Mouse (Mus musculus) erythroblast, embryonic 14.5 days (primary cell): Measurements from ENCODE around the gene Ccdc171. TPM values are rescaled to one million over a fixed set of nuclear protein-coding genes. Genes with fewer than 3 reads are reported as not detected.
"Not testable (repeated sequence)": the region's sequence is repeated elsewhere in the genome, so short reads cannot be mapped to it uniquely, and the experiment has no call there.

Experiments
- H3K27me3 ChIP-seq: 2 replicates; pipeline ENCODE4 v1.6.1; 2012; ENCODE audit warnings: inconsistent platforms; ENCODE audit not compliant: control insufficient read depth
- H3K36me3 ChIP-seq: 2 replicates; pipeline ENCODE4 v1.6.1; 2012; ENCODE audit warnings: mild to moderate bottlenecking, inconsistent platforms; ENCODE audit not compliant: control insufficient read depth
- H3K4me1 ChIP-seq: 2 replicates; pipeline ENCODE4 v1.6.1; 2012; ENCODE audit warnings: inconsistent platforms; ENCODE audit not compliant: control insufficient read depth
- H3K4me3 ChIP-seq: replicated peaks from 2 replicates; pipeline ENCODE3; 2012; ENCODE audit warnings: moderate library complexity, mild to moderate bottlenecking, inconsistent platforms
- H3K9me3 ChIP-seq: 2 replicates; pipeline ENCODE4 v1.6.1; 2012; ENCODE audit warnings: low read length, inconsistent platforms, mixed read lengths; ENCODE audit not compliant: control insufficient read depth
- GATA1 ChIP-seq: IDR thresholded peaks from 2 replicates; pipeline ENCODE4 v1.6.1; 2012; ENCODE audit warnings: low read length, inconsistent platforms, mixed read lengths
- TAL1 ChIP-seq: IDR thresholded peaks from 3 replicates; pipeline ENCODE4 v1.6.1; 2012; ENCODE audit warnings: low read length, inconsistent platforms, mixed read lengths
- polyA plus RNA-seq: library from polyadenylated mRNA; stranded (reverse); fragments of >175 nt; gene quantifications from 2 replicates; pipeline ENCODE4 v1.2.3, GENCODE M21; 2012

Ccdc171 gene
- polyA plus RNA-seq, 1 experiment, result not detected

DNA sequence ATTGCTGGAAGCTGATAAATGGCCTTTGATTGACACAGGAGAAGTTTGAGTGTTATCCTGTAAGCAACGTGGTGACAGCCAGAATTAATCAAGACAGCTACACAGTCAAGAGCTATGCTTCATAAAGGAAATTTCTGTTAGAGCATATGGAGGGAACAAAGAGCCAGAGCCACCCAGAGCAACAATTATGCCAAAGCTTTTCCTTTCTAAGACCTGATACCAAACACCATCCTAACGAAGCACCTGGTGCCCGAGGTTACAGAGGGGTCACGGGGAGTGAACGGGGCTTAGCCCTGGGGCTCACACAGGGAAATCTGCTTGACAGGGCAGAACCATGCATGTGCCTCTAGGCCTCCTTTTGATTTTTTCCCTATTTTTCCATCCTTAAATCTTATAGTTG lies 3.3 kb upstream of the Ccdc171 start:
- Histone ChIP-seq H3K4me1 (peaks cover 31% of the 10 kb centered on the region), H3K4me3 (no peak overlapping the region), H3K27me3 (no peaks in the 10 kb centered on the region), H3K9me3 (no peaks in the 10 kb centered on the region), H3K36me3 (no peaks in the 10 kb centered on the region)
- TF ChIP-seq GATA1 (no peak), TAL1 (no peak)

DNA sequence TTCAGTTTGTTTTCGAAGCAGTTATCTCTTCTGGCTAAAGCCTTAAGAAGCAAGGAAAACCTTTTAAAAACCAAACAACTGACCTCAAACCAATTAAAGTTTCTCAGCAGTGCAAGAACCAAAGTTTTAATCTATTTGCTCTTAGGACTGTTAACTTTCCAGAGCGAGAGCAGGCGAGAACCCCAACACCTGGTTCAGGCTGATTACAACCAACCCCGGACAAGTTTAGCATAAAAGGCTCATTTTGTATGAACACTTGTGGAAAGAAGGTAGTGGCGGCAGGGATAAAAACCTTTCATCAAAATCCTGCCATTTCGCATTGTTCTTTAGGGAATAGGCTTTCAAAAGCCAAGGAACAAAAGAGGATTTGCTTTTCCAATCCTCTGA lies 896 bp upstream of the Ccdc171 start:
- Histone ChIP-seq H3K4me1 (peaks cover 37% of the 10 kb centered on the region), H3K36me3 (no peaks in the 10 kb centered on the region), H3K4me3 (peak overlapping the region; percentile 77), H3K9me3 (no peaks in the 10 kb centered on the region), H3K27me3 (no peaks in the 10 kb centered on the region)
- TF ChIP-seq TAL1 (peak; percentile 35; the same call in 1 of the 3 replicates), GATA1 (no peak)

DNA sequence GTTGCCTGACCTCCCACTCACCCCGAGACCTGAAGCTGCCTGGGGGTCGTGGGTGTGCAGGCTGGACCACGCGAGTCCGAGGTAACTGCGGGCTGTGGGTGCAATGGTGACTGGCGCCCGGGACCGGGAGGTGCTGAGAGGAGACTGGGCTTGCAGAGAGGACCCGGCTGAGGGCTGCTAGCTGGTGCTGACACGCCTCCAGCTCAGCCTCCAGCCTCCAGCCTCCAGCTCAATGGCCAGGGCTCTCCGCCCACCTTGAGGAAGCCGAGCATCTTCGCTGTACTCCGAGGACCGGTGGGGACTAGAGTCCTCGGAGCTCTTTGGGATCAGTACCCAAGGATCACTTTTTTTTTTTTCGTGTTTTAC lies 328 bp downstream of the Ccdc171 start:
- peaks cover 37% of the 10 kb centered on the region for H3K4me1 ChIP-seq
- H3K4me3 ChIP-seq, result peak overlapping the region; percentile 77
- H3K9me3 ChIP-seq, result no peaks in the 10 kb centered on the region
- no peaks in the 10 kb centered on the region for H3K36me3 ChIP-seq
- no peaks in the 10 kb centered on the region for H3K27me3 ChIP-seq
- no peak for TF ChIP-seq GATA1
- TF ChIP-seq TAL1, result no peak

DNA sequence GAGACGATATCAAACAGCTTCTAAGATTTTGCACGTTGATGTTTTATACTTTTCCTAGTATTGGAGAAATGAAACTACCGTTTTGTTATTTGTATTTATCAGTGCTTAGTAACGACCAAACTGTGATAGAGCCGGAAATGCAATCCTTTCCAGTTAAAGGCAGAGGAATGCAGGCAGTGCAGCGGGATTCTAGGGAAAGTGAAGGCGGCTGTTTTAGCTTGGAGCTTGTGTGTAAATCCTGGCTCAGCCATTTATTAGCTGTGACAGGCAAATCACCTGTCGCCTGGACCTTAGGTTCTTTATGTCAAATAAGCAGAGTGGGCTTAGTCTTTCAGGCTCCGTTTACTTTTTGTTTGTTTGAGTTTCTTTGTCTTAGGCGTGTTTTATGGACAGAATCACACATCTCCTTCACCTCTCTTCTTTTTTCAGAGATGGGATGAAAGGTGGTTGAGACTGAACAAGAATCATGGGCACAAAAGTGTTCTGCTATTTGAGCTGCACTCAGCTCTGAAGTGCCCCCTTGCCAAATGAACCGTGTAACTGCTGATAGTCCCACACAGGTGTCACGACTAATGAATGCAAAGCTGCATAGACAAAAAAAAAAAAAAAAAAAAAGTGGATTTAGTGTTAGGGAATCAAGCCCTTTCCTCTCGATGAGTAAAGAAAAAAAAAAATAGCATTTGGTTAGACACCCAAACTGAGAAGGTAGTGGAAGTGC lies 1.1 kb downstream of the Ccdc171 start:
- H3K4me3 ChIP-seq, result peak overlapping the region; percentile 77
- H3K27me3 ChIP-seq, result no peaks in the 10 kb centered on the region
- peaks cover 37% of the 10 kb centered on the region for H3K4me1 ChIP-seq
- TF ChIP-seq TAL1, result no peak
- H3K36me3 ChIP-seq, result no peaks in the 10 kb centered on the region
- no peaks in the 10 kb centered on the region for H3K9me3 ChIP-seq

DNA sequence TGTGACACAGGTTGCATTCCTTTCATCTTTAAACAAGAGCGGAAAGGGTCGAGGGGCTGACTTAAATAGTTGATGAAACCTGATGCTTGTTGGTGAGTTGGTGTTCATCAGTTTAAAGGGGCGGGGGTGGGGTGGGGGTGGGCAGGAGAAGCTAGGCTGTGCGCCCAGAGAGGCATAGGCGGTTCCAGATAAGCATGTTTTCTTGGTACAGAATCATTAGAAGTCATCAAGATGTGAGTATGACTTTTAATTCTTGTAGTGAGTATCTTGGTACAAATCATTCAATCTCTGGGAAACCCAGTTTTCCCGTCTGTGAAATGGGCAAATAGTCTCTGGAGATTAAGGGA lies 1.6 kb downstream of the Ccdc171 start:
- H3K27me3 ChIP-seq, result no peaks in the 10 kb centered on the region
- TF ChIP-seq GATA1 (no peak), TAL1 (no peak)
- H3K9me3 ChIP-seq, result no peaks in the 10 kb centered on the region
- H3K4me3 ChIP-seq, result no peak overlapping the region
- H3K4me1 ChIP-seq, result peaks cover 37% of the 10 kb centered on the region
- H3K36me3 ChIP-seq, result no peaks in the 10 kb centered on the region

DNA sequence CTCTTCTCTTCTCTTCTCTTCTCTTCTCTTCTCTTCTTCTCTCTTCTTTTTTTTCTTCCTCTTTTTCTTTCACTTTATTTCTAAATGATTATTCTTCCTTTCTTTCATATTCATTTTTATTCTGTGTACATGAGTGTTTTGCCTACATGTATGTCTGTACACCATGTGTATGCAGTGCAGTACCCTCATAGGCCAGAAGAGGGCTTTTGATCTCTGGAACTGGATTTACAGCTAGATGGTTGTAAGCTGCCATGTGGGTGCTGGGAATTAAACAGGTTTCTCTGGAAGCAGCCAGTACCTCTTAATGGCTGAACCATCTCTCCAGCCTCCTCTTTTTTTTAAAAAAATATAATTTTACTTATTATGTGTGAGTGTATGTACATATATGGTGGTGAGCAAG lies 2.6 kb downstream of the Ccdc171 start:
- Histone ChIP-seq H3K27me3 (no peaks in the 10 kb centered on the region), H3K4me3 (no peak overlapping the region), H3K36me3 (no peaks in the 10 kb centered on the region), H3K4me1 (peaks cover 37% of the 10 kb centered on the region), H3K9me3 (no peaks in the 10 kb centered on the region)
- TF ChIP-seq GATA1, result no peak
- TF ChIP-seq TAL1, result no peak

DNA sequence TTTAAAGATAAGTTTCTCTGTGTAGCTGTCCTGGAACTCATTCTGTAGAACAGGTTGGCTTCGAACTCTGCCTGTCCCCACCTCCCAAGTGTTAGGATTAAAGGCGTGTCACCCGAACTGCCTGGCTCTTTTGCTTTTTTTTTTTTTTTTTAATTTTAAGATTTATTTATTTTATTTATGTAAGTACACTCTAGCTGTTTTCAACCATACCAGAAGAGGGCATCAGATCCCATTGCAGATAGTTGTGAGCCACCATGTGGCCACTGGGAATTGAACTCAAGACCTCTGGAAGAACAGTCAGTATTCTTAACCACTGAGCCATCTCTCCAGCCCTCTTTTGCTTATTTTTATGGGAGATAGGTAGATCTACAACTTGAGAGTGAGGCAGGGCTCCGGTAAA lies 4.7 kb downstream of the Ccdc171 start:
- H3K4me3 ChIP-seq, H3K9me3 ChIP-seq, H3K36me3 ChIP-seq, H3K27me3 ChIP-seq: not testable (repeated sequence)
- H3K4me1 ChIP-seq, result peaks cover 23% of the 10 kb centered on the region

DNA sequence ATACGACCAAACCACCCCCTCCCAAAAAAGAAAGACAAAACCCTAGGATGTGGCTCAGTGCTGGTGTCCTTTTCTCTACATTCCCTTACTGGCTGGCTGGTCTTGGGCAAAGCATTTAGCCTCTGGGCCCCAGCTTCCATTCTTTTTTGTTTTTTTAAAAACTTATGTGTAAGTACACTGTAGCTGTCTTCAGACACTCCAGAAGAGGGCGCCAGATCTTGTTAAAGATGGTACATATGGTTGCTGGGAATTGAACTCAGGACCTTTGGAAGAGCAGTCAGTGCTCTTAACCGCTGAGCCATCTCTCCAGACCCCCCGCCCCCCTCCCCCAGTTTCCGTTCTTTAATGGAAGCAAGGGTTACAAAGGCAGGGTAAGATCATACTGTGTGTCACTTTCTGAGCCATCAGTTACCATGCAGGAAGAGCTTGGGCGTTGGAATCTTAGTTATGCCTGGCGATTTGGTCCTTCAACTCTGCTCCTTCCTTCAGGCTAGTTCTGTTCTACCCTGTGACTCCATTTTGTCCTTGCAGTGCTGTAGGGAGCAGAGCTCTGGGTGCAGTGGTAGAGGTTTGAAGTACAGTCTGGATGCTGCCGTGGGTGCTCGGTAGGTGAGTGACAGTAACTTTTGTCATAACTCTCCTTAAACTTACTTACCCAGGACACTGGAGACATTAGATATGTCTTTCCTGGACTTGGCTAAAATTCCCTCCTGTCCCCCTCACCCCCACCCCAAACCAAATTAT lies 8.0 kb downstream of the Ccdc171 start:
- H3K9me3 ChIP-seq, result no peaks in the 10 kb centered on the region
- H3K4me1 ChIP-seq, result peaks cover 2% of the 10 kb centered on the region
- H3K27me3 ChIP-seq, result no peaks in the 10 kb centered on the region
- TF ChIP-seq GATA1, result no peak
- TF ChIP-seq TAL1, result no peak
- H3K36me3 ChIP-seq, result no peaks in the 10 kb centered on the region
- no peak overlapping the region for H3K4me3 ChIP-seq

DNA sequence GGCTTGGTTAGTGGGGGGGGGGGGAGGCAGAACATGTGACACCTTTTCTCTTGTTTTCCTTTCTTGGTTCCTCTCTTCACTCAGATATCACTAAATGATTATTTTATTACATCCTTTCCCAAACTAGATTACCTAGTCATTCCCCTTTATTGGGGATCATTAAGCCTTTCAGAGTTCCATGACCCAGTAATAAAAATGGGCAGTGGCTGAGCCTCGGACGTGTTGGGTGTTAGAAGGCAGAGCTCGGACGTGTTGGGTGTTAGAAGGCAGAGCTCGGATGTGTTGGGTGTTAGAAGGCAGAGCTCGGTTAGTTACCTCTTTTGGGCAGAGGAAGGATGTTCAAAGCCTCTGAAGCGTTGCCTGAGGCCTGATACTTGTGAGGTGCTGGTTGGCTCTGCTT lies 8.7 kb downstream of the Ccdc171 start:
- Histone ChIP-seq H3K36me3 (no peaks in the 10 kb centered on the region), H3K27me3 (no peaks in the 10 kb centered on the region), H3K4me3 (no peak overlapping the region), H3K4me1 (no peaks in the 10 kb centered on the region; the same call in 1 of the 2 replicates), H3K9me3 (no peaks in the 10 kb centered on the region)
- TF ChIP-seq GATA1 (no peak), TAL1 (no peak)

DNA sequence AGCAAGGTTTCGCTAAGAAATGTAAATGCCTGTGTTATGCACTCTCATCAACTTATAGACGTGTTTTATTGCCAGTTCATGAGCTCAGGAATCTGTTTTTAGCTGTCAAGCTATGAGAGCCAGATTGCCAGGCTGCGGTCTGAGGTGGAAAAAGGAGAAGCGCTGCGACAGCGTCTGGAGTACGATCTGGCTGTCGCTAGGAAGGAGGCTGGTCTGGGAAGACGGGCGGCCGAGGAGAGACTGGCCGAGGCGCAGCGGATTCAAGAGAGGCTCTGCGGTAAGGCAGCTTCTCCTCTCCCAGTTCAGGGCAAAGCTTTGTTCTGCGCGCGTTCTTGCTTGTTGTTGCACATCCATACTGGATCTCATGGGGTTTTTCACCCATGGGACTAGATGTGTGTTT lies 24.2 kb downstream of the Ccdc171 start:
- no peak overlapping the region for H3K4me3 ChIP-seq
- no peaks in the 10 kb centered on the region for H3K9me3 ChIP-seq
- no peaks in the 10 kb centered on the region for H3K4me1 ChIP-seq
- no peak for TF ChIP-seq TAL1
- TF ChIP-seq GATA1, result no peak
- no peaks in the 10 kb centered on the region for H3K27me3 ChIP-seq
- H3K36me3 ChIP-seq, result no peaks in the 10 kb centered on the region
